7 mouse cellular contexts compared by ENCODE assay signal in genomic region chr17:33523918-33524755, GRCm38 (mm10). TPM values are rescaled to one million over a fixed set of nuclear protein-coding genes. Genes with fewer than 3 reads are reported as not detected.
DNase-seq lines count a peak whose midpoint lies in the region; ATAC-seq and TF ChIP-seq lines count a peak whose summit lies in the region.

Gene Adamts10 (plus strand): TSS chr17:33524204.

- peak; percentile 70 to 75 for DNase-seq in adrenal gland, adult 18-20 months (ENCODE audit: low spot score in 2 of 2)
- peak; percentile 89 for DNase-seq in embryo, embryonic 11 days
- no peak for DNase-seq in gonadal fat pad, adult 2 months (ENCODE audit: low read depth)
- peak; percentile 91 for DNase-seq in limb, embryonic 11.5 days (ENCODE audit: low spot score)
- peak; percentile 75 for DNase-seq in spleen, adult 18-20 months

- 0 out of 2 replicates have a peak, but pooled peaks have one; percentile 5 for TF ChIP-seq CTCF in intestine, postnatal 0 days (IDR thresholded peaks at IDR 0.05; ENCODE audit: low read depth)

- peak; percentile 15; the same call in 1 of the 2 replicates for ATAC-seq in intestine, postnatal 0 days
- peak; percentile 81 for ATAC-seq in limb, embryonic 11.5 days (ENCODE audit: insufficient number of reproducible peaks, low FRiP score, low TSS enrichment, low read depth)
- peak; percentile 81 for ATAC-seq in midbrain, embryonic 13.5 days

- peak within 1 kb of the TSS; percentile 81 for H3K4me2 ChIP-seq in intestine, postnatal 0 days (replicated peaks; ENCODE audit: low read depth)
- H3K4me2 ChIP-seq in limb, embryonic 11.5 days (ENCODE audit: low read depth, severe bottlenecking): peak within 1 kb of the TSS; percentile 77
- peak within 1 kb of the TSS; percentile 74 for H3K4me2 ChIP-seq in midbrain, embryonic 13.5 days (replicated peaks)

- H3K9me3 ChIP-seq in intestine, postnatal 0 days (ENCODE audit: control insufficient read depth): no peaks in the 10 kb centered on the region
- H3K9me3 ChIP-seq in limb, embryonic 11.5 days (ENCODE audit: control insufficient read depth, low read length): no peaks in the 10 kb centered on the region
- no peaks in the 10 kb centered on the region for H3K9me3 ChIP-seq in midbrain, embryonic 13.5 days

- under 1% methylated on average over 43 of the region's 44 CpGs for WGBS in intestine, postnatal 0 days
- under 1% methylated on average over 44 of the region's 44 CpGs for WGBS in limb, embryonic 11.5 days
- WGBS in midbrain, embryonic 13.5 days: under 1% methylated on average over 44 of the region's 44 CpGs

- no peaks in the 10 kb centered on the region for H3K4me1 ChIP-seq in intestine, postnatal 0 days (replicated peaks; ENCODE audit: control insufficient read depth, insufficient read depth, low read length)
- H3K4me1 ChIP-seq in limb, embryonic 11.5 days (ENCODE audit: control insufficient read depth, insufficient read depth, low read length): peaks cover 14% of the 10 kb centered on the region
- H3K4me1 ChIP-seq in midbrain, embryonic 13.5 days (replicated peaks): peaks cover 29% of the 10 kb centered on the region

- peak within 1 kb of the TSS; percentile 63 for H3K4me3 ChIP-seq in intestine, postnatal 0 days (ENCODE audit: low read depth, low read length)
- peak within 1 kb of the TSS; percentile 63 for H3K4me3 ChIP-seq in limb, embryonic 11.5 days (ENCODE audit: low read depth, low read length)
- H3K4me3 ChIP-seq in midbrain, embryonic 13.5 days (replicated peaks): peak within 1 kb of the TSS; percentile 71

- H3K27me3 ChIP-seq in intestine, postnatal 0 days (replicated peaks; ENCODE audit: control insufficient read depth, insufficient read depth, low read length): no peaks in the 10 kb centered on the region
- no peaks in the 10 kb centered on the region for H3K27me3 ChIP-seq in limb, embryonic 11.5 days (ENCODE audit: control insufficient read depth, insufficient read depth, low read length)
- H3K27me3 ChIP-seq in midbrain, embryonic 13.5 days: no peaks in the 10 kb centered on the region

- no peaks in the 10 kb centered on the region for H3K36me3 ChIP-seq in intestine, postnatal 0 days (ENCODE audit: control insufficient read depth, insufficient read depth)
- H3K36me3 ChIP-seq in limb, embryonic 11.5 days (ENCODE audit: control insufficient read depth, insufficient read depth, low read length): peaks cover 11% of the 10 kb centered on the region; the same call in 1 of the 2 replicates
- H3K36me3 ChIP-seq in midbrain, embryonic 13.5 days: peaks cover 8% of the 10 kb centered on the region

- peak within 1 kb of the TSS; percentile 62 for H3K9ac ChIP-seq in intestine, postnatal 0 days (ENCODE audit: low read depth, low read length)
- H3K9ac ChIP-seq in limb, embryonic 11.5 days (ENCODE audit: low read length): peak within 1 kb of the TSS; percentile 77
- peak within 1 kb of the TSS; percentile 82 for H3K9ac ChIP-seq in midbrain, embryonic 13.5 days (replicated peaks)

- peak within 1 kb of the TSS; percentile 54; the same call in 1 of the 2 replicates for H3K27ac ChIP-seq in intestine, postnatal 0 days (ENCODE audit: low read depth, low read length)
- H3K27ac ChIP-seq in limb, embryonic 11.5 days (replicated peaks; ENCODE audit: low read depth, low read length): peak within 1 kb of the TSS; percentile 94
- peak within 1 kb of the TSS; percentile 77 for H3K27ac ChIP-seq in midbrain, embryonic 13.5 days

RNA-seq across cellular contexts. Expression of gene Adamts10, which starts in this region (rescaled TPM):
- 10 to 100 TPM; 20.4 to 21.7 TPM for total RNA-seq in adrenal gland, adult 18-20 months (2021)
- 60.2 and 69.4 TPM in 2 replicates for polyA plus RNA-seq in gonadal fat pad, adult 2 months (2012; rRNA removed)
- polyA plus RNA-seq in intestine, postnatal 0 days (2015; fragmentation: Nextera tagmentation; extraction: Ambion mirVana): 5.9 and 8.1 TPM in 2 replicates
- polyA plus RNA-seq in limb, embryonic 11.5 days (2014; fragmentation: Nextera tagmentation; extraction: Ambion mirVana): 72.1 and 78.7 TPM in 2 replicates
- 45.6 and 47.9 TPM in 2 replicates for polyA plus RNA-seq in midbrain, embryonic 13.5 days (2015; fragmentation: Nextera tagmentation; extraction: Ambion mirVana)

Comparison
In these comparisons a context has a peak if more than half of its experiments do, and no peak if none do; other contexts are left out.
1. ATAC-seq: peak in every context shown above with its lines; median percentile 81 in limb, embryonic 11.5 days; 81 in midbrain, embryonic 13.5 days; 15 in intestine, postnatal 0 days.